Mouse (Mus musculus) heart, embryonic 13.5 days (tissue): ENCODE measurements around the gene Rbm34. TPM values are rescaled to one million over a fixed set of nuclear protein-coding genes. Genes with fewer than 3 reads are reported as not detected.

ENCODE experiments used
- ATAC-seq: fragments of 200-750 bp; cut with Nextera tagmentation; 2 replicates; pipeline ENCODE4 v1.8.0; 2017; ENCODE audit warnings: moderate TSS enrichment; ENCODE audit not compliant: insufficient number of reproducible peaks, low FRiP score, low TSS enrichment; ENCODE audit errors: extremely low read depth
- H3K27ac ChIP-seq: fragments of 300-500 bp; sonication (generic); replicated peaks from 2 replicates; pipeline ENCODE4 v1.5.1; 2015; ENCODE audit warnings: moderate library complexity, mild to moderate bottlenecking, inconsistent platforms
- H3K27me3 ChIP-seq: fragments of 300-500 bp; sonication (generic); replicated peaks from 2 replicates; pipeline ENCODE4 v1.6.1; 2015; ENCODE audit warnings: mild to moderate bottlenecking, inconsistent platforms
- H3K36me3 ChIP-seq: fragments of 300-500 bp; sonication (generic); 2 replicates; pipeline ENCODE4 v1.6.1; 2015; ENCODE audit warnings: mild to moderate bottlenecking, inconsistent platforms
- H3K4me1 ChIP-seq: fragments of 300-500 bp; sonication (generic); 2 replicates; pipeline ENCODE4 v1.6.1; 2015; ENCODE audit warnings: inconsistent platforms
- H3K4me2 ChIP-seq: fragments of 300-500 bp; sonication (generic); 2 replicates; pipeline ENCODE4 v1.6.1; 2015; ENCODE audit warnings: inconsistent platforms, mild to moderate bottlenecking, moderate library complexity
- H3K4me3 ChIP-seq: fragments of 300-500 bp; sonication (generic); 2 replicates; pipeline ENCODE4 v1.5.1; 2015; ENCODE audit warnings: moderate library complexity, mild to moderate bottlenecking, inconsistent platforms
- H3K9ac ChIP-seq: fragments of 300-500 bp; sonication (generic); 2 replicates; pipeline ENCODE4 v1.6.1; 2015; ENCODE audit warnings: inconsistent platforms, mild to moderate bottlenecking, moderate library complexity
- H3K9me3 ChIP-seq: fragments of 300-500 bp; sonication (generic); 2 replicates; pipeline ENCODE4 v1.6.1; 2016; ENCODE audit warnings: inconsistent platforms
- WGBS: fragments of 180-500 bp; shearing (Covaris S2); methylation state at CpG from one replicate; pipeline ENCODE4 v1.1.7; 2015; ENCODE audit warnings: mixed read lengths; 5-methylcytosine and 5-hydroxymethylcytosine counted together
- polyA plus RNA-seq: library from polyadenylated mRNA; unstranded; fragments of >200 nt; fragmentation: Nextera tagmentation; extraction: Ambion mirVana; gene quantifications from 2 replicates; pipeline ENCODE4 v1.2.1, GENCODE M21; 2015

Rbm34 gene
- polyA plus RNA-seq, 1 experiment from 2014 or later, result 12.1 TPM

DNA sequence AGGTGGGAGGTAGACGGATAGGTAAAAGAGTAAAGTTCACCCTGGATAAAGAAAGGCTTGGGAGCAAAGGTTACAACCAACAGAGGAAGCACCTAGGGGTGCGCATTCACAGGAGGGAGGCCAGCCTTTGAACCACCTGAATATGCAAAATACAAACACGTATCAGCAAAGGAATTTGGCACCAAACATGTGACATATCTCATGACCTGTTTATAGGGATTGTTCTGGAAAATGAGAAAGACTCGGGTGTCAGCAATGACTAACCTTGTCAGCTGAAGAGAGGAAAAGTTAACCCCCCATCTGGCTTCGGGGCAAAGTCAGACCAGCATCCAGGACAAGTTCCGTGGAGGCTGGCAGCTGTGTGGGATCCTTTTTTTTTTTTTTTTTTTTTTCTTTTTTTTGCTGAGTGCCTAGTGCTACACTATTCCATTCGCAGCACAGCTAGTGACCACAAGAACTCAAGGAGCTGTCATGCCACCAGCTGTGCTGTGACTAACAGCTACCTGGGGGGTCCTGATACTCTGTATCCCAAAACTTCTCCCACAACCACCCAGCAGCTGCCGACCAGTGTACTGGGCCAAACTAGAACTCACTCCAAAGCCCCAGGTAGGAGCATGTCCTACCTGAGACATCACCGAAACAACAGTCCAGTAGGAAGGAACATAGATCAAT, 67.5 kb downstream of the Rbm34 start:
- WGBS, result 57% methylated on average over 9 of the region's 9 CpGs
- Histone ChIP-seq H3K9ac (no peak overlapping the region), H3K4me2 (no peak overlapping the region), H3K36me3 (no peaks in the 10 kb centered on the region), H3K9me3 (0 out of 2 replicates have a peak, but pooled peaks cover 3% of the 10 kb centered on the region), H3K4me1 (no peaks in the 10 kb centered on the region), H3K27me3 (0 out of 2 replicates have a peak, but pooled peaks cover 2% of the 10 kb centered on the region), H3K4me3 (no peak overlapping the region), H3K27ac (no peak overlapping the region)
- no peak for ATAC-seq

DNA sequence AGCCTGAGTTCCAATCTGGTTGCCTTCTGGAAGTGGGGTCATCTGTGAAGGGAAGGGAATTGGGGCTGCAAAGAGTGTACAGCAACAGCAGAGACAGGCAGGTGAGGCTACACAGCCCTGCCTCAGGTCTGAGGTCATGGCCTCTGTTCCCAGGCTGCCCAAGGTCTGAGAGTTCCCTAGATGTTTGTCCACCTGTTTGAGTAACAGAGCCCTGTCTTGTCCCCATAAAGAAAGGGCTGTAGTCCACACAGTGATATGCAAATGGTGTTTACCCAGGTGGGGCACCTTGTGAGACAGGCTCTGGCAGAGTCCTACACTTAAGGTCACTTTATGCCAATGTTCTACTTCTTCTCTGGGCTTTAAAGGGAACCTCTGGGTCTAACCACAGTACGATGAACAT, 69.3 kb downstream of the Rbm34 start:
- WGBS, result 79% methylated on average over 1 of the region's 1 CpGs
- H3K27ac ChIP-seq, result no peak overlapping the region
- H3K4me3 ChIP-seq, result no peak overlapping the region
- no peak for ATAC-seq
- H3K4me1 ChIP-seq, result no peaks in the 10 kb centered on the region
- H3K9me3 ChIP-seq, result 0 out of 2 replicates have a peak, but pooled peaks cover 3% of the 10 kb centered on the region
- H3K36me3 ChIP-seq, result no peaks in the 10 kb centered on the region
- H3K9ac ChIP-seq, result no peak overlapping the region
- H3K27me3 ChIP-seq, result 0 out of 2 replicates have a peak, but pooled peaks cover 2% of the 10 kb centered on the region
- H3K4me2 ChIP-seq, result no peak overlapping the region

DNA sequence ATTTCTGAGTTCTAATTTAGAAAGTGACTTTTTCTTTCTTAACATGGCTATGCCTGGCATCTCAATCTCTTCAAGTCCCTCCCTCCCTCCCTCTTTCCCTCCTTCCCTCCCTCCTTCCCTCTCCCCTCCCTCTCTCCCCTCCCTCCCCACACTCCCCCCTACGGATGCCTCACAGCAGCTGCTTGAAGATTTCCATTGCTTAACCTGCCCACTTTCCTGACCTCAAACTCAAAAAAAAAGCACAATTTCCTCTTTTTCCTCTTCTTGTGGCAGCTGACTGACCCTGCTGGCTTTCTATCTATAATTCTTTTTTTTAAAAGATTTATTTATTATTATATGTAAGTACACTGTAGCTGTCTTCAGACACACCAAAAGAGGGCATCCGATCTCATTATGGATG, 69.8 kb downstream of the Rbm34 start:
- no peak overlapping the region for H3K4me3 ChIP-seq
- 0 out of 2 replicates have a peak, but pooled peaks cover 3% of the 10 kb centered on the region for H3K9me3 ChIP-seq
- no peak overlapping the region for H3K27ac ChIP-seq
- ATAC-seq, result no peak
- no peak overlapping the region for H3K4me2 ChIP-seq
- H3K36me3 ChIP-seq, result no peaks in the 10 kb centered on the region
- 69% methylated on average over 2 of the region's 2 CpGs for WGBS
- 0 out of 2 replicates have a peak, but pooled peaks cover 2% of the 10 kb centered on the region for H3K27me3 ChIP-seq
- H3K9ac ChIP-seq, result no peak overlapping the region
- H3K4me1 ChIP-seq, result no peaks in the 10 kb centered on the region

Other genes starting within 250 kb of the Rbm34 start
- gene Tomm20, start 25.2 kb downstream of the Rbm34 start, polyA plus RNA-seq, result 172 and 209 TPM in 2 replicates
- 15.0 and 16.1 TPM in 2 replicates for gene Pard3, start 92.8 kb upstream of the Rbm34 start, polyA plus RNA-seq